Mouse (Mus musculus) midbrain, embryonic 15.5 days (tissue): ENCODE measurements around the gene Cyp2d26. TPM values are rescaled to one million over a fixed set of nuclear protein-coding genes. Genes with fewer than 3 reads are reported as not detected.
"Not testable (repeated sequence)": the region's sequence is repeated elsewhere in the genome, so short reads cannot be mapped to it uniquely, and the experiment has no call there.

Experiments
- ATAC-seq: fragments of 200-750 bp; cut with Nextera tagmentation; replicated peaks from 2 replicates; pipeline ENCODE4 v1.8.0; 2017; ENCODE audit warnings: moderate TSS enrichment
- H3K27ac ChIP-seq: fragments of 300-500 bp; sonication (generic); 2 replicates; pipeline ENCODE4 v1.5.1; 2015; ENCODE audit warnings: mild to moderate bottlenecking, inconsistent platforms
- H3K27me3 ChIP-seq: fragments of 300-500 bp; sonication (generic); replicated peaks from 2 replicates; pipeline ENCODE4 v1.6.1; 2015; ENCODE audit warnings: inconsistent platforms
- H3K36me3 ChIP-seq: fragments of 300-500 bp; sonication (generic); replicated peaks from 2 replicates; pipeline ENCODE4 v1.6.1; 2015; ENCODE audit warnings: inconsistent platforms
- H3K4me1 ChIP-seq: fragments of 300-500 bp; sonication (generic); 2 replicates; pipeline ENCODE4 v1.6.1; 2015; ENCODE audit warnings: inconsistent platforms
- H3K4me2 ChIP-seq: fragments of 300-500 bp; sonication (generic); 2 replicates; pipeline ENCODE4 v1.6.1; 2015; ENCODE audit warnings: inconsistent platforms, mild to moderate bottlenecking, moderate library complexity
- H3K4me3 ChIP-seq: fragments of 300-500 bp; sonication (generic); 2 replicates; pipeline ENCODE4 v1.5.1; 2015; ENCODE audit warnings: mild to moderate bottlenecking, inconsistent platforms
- H3K9ac ChIP-seq: fragments of 300-500 bp; sonication (generic); 2 replicates; pipeline ENCODE4 v1.6.1; 2015; ENCODE audit warnings: mild to moderate bottlenecking, inconsistent platforms
- H3K9me3 ChIP-seq: fragments of 300-500 bp; sonication (generic); 2 replicates; pipeline ENCODE4 v1.6.1; 2016; ENCODE audit warnings: inconsistent platforms
- WGBS: fragments of 180-500 bp; shearing (Covaris S2); methylation state at CpG from one replicate; pipeline ENCODE4 v1.1.7; 2015; ENCODE audit warnings: mixed read lengths; 5-methylcytosine and 5-hydroxymethylcytosine counted together
- polyA plus RNA-seq: library from polyadenylated mRNA; unstranded; fragments of >200 nt; fragmentation: Nextera tagmentation; extraction: Ambion mirVana; gene quantifications from 2 replicates; pipeline ENCODE4 v1.2.1, GENCODE M21; 2015

Cyp2d26 gene
- polyA plus RNA-seq, 1 experiment from 2014 or later = not detected

DNA sequence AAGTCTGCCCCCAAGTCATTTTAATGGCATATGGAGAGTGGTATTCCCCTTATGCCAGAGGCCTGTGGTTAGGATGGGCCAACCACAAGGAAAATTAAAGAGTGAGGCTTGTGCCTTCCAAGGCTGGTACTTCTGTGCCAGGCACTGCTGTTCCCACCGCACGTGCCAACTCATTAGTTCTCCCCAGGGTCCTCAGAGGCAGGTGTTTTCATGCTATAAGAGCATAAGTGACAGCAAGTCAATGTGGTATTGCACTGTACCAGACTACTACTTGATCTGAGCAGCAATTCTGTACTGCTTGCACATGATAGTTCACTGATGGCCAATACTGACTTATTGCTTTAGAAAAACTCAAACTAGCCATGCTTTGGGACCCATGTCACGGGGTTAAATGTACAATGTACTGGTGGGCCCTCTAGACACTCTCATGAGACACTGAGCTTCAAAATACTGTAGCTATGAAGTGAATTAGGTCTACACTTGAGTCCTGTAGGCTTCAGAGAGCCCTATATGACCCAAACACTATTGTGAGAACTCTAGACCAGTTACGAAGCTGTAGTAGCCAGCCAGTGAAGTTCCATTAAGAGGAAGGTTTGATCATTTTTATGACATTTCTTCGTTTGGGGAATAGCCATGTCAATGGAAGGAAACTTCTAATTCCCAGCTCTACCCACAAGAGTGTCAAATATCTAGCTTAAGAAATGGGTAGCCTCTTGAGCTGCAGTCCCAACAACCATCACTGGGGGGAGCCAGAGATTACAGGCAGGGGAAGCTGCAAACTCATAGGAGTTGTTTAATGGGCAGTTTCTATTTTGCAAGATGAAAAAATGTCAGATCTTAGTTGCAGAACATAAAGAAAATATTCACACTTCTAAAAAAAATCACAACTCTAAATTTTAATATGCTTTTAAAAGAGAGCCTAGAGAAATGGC is 10.9 kb upstream of the Cyp2d26 start:
- Histone ChIP-seq H3K9ac (no peak overlapping the region), H3K27ac (no peak overlapping the region), H3K27me3 (no peaks in the 10 kb centered on the region), H3K4me1 (peaks cover 5% of the 10 kb centered on the region; the same call in 1 of the 2 replicates), H3K36me3 (no peaks in the 10 kb centered on the region), H3K9me3 (no peaks in the 10 kb centered on the region), H3K4me2 (no peak overlapping the region), H3K4me3 (no peak overlapping the region)
- no peak for ATAC-seq
- WGBS = 68% methylated on average over 5 of the region's 5 CpGs

DNA sequence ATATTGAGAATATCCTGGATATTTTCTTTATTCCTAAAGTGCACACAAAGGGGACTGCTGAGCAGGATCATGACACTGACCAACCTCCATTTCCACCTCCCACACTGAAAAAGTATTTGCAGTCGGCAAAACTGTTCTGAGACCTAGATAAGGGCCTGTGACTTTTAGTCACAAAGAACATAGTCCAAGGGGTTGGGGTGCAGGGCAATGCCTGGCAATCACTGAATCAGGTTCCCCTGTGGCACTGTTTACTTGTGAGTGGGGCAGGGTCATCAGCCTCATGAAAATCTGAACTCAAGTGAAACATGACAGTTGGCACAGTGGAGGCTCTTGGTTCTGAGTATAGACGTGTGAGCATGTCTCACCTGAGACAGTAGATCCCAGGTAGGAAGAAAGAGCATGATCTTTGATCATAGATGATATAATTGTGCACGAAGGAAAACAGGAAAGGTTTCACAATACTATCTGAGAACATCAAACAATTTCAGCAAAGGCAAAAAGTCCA is 1.9 kb upstream of the Cyp2d26 start:
- no peaks in the 10 kb centered on the region for H3K27me3 ChIP-seq
- H3K4me2 ChIP-seq = no peak overlapping the region
- H3K9me3 ChIP-seq = no peaks in the 10 kb centered on the region
- 87% methylated on average over 3 of the region's 3 CpGs for WGBS
- no peak for ATAC-seq
- no peaks in the 10 kb centered on the region for H3K36me3 ChIP-seq
- no peak overlapping the region for H3K9ac ChIP-seq
- no peaks in the 10 kb centered on the region for H3K4me1 ChIP-seq
- no peak overlapping the region for H3K27ac ChIP-seq
- no peak overlapping the region for H3K4me3 ChIP-seq

DNA sequence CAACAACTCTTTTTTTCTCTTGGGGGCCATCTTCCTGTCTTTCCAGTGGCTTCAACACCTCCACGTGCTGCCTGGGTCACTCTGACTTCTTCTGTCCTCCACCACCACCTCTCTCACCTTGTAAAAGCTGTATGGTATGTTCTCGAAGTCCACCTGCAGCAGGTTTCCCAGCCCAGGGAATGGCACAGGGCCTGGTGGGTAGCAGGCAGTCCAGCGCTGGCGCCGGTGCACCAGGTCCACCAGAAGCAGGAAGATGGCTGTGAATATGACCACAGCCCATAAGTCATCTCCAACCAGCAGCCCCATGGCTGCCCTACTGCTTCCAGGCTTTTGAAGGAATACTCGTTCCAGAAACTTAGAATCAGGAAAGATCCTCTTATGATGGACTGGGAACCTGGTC is 226 bp downstream of the Cyp2d26 start:
- no peaks in the 10 kb centered on the region for H3K4me1 ChIP-seq
- WGBS = 83% methylated on average over 6 of the region's 6 CpGs
- H3K27ac ChIP-seq = no peak overlapping the region
- no peak overlapping the region for H3K4me2 ChIP-seq
- H3K9ac ChIP-seq = no peak overlapping the region
- H3K36me3 ChIP-seq = no peaks in the 10 kb centered on the region
- no peak overlapping the region for H3K4me3 ChIP-seq
- H3K27me3 ChIP-seq = no peaks in the 10 kb centered on the region
- no peak for ATAC-seq
- no peaks in the 10 kb centered on the region for H3K9me3 ChIP-seq

DNA sequence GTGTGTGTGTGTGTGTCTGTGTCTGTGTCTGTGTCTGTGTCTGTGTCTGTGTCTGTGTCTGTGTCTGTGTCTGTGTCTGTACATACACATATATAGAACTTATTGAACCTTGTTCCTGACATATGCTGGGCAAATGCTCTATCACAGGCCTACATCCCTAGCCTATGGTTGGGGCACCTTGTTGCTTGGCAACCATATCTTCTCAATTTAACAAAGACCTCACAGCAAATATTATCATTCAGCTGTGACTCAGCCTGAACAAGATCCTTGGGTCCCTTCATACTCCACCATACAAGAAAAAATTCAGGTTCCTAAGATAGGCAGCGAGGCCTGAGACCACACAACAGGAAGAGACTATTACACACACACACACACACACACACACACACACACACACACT is 640 bp downstream of the Cyp2d26 start:
- Histone ChIP-seq H3K36me3 (no peaks in the 10 kb centered on the region), H3K4me1 (no peaks in the 10 kb centered on the region), H3K27me3 (no peaks in the 10 kb centered on the region), H3K9ac (no peak overlapping the region), H3K4me3 (no peak overlapping the region), H3K27ac (no peak overlapping the region), H3K4me2 (no peak overlapping the region), H3K9me3 (no peaks in the 10 kb centered on the region)
- ATAC-seq = no peak
- 86% methylated on average over 1 of the region's 1 CpGs for WGBS

DNA sequence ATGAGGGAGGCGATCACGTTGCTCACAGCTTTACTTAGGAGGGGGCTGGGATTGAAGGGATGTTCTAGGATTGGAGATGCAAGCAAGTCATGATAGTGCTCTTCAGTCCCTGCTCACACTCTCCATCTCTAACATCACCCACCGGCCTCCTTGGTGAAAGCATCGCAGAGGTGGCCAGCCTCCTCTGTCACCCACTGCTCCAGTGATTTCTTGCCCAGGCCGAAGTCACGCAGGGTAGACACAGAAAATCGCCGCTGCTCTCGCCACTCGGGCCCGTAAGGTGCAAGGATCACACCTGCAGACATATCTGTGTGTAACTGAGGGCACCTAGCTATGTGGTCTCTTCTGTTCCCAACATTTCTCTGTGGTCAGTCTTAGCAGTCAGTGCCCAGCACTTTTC is 1.5 kb downstream of the Cyp2d26 start:
- H3K4me1 ChIP-seq = no peaks in the 10 kb centered on the region
- no peak for ATAC-seq
- no peaks in the 10 kb centered on the region for H3K9me3 ChIP-seq
- no peak overlapping the region for H3K4me3 ChIP-seq
- H3K4me2 ChIP-seq = no peak overlapping the region
- H3K36me3 ChIP-seq = no peaks in the 10 kb centered on the region
- H3K9ac ChIP-seq = no peak overlapping the region
- H3K27me3 ChIP-seq = no peaks in the 10 kb centered on the region
- WGBS = 93% methylated on average over 11 of the region's 11 CpGs
- H3K27ac ChIP-seq = no peak overlapping the region

DNA sequence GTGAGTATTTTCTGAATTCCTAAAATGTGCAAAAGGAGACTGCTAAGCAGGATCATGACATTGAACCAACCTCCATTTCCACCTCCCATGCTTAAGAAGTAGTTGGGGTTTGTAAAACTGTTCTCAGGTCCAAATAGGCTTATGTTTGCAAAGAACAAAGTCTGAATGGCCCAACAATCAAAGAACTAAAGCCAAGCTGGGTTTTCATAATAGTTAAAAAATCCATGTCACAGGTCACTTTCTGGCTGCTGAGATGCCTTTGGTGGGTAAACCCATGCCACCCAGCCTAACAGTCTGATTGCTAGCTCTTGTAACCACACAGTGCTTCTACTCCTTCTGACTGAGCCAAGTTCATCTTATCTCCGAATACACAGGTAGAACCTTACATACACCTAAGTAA is 9.5 kb downstream of the Cyp2d26 start:
- no peaks in the 10 kb centered on the region for H3K9me3 ChIP-seq
- H3K36me3 ChIP-seq = no peaks in the 10 kb centered on the region
- no peak overlapping the region for H3K4me3 ChIP-seq
- ATAC-seq = no peak
- no peak overlapping the region for H3K27ac ChIP-seq
- 64% methylated on average over 1 of the region's 1 CpGs for WGBS
- H3K4me2 ChIP-seq = no peak overlapping the region
- no peaks in the 10 kb centered on the region for H3K4me1 ChIP-seq
- no peaks in the 10 kb centered on the region for H3K27me3 ChIP-seq
- H3K9ac ChIP-seq = no peak overlapping the region

DNA sequence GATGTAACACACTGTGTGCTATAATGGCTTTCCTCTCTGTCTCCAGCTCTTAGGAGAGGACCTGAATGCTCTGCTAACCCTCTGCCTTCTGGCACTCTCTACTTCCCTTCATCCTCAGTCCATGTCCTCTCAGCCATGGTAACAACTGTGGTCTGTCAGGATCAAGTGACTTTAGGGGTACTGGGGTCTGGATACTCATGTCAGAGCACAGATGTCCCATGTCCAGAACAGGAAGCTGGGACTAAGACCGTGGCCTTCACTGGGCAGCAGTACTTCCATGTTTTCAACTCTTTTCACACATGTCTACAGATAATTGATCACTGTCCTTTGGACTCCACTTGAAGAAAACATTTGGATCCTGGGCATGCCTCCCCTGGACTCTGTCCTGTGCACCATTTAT is 10.3 kb downstream of the Cyp2d26 start:
- no peak overlapping the region for H3K4me2 ChIP-seq
- H3K9ac ChIP-seq = no peak overlapping the region
- WGBS = 79% methylated on average over 1 of the region's 1 CpGs

DNA sequence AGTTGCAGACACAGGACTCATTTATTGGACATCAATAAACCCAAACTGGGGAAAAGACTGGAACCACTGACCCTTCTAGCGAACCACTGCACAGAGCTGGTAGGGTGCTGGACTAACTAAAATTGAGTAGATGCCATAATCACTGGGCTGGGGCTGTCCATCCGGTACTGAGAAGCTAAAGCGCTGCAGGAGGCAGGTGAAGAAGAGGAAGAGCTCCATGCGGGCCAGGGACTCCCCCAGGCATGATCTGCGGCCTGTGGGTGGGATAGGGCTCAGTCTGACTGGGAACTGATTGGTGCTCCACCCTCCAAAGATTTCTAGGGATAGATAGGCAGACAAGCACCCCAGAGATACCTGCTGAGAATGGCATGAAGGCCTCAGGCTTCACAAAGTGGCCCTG is 16.2 kb downstream of the Cyp2d26 start:
- not testable (repeated sequence) for H3K4me1 ChIP-seq, H3K4me3 ChIP-seq, H3K9ac ChIP-seq, H3K27ac ChIP-seq, H3K36me3 ChIP-seq, ATAC-seq, H3K27me3 ChIP-seq, H3K9me3 ChIP-seq, H3K4me2 ChIP-seq
- 87% methylated on average over 5 of the region's 5 CpGs for WGBS

More for the DNA sequence above, 10.3 kb downstream of the Cyp2d26 start:
- Histone ChIP-seq H3K27me3 (no peaks in the 10 kb centered on the region), H3K36me3 (no peaks in the 10 kb centered on the region), H3K4me1 (no peaks in the 10 kb centered on the region), H3K4me3 (no peak overlapping the region), H3K9me3 (no peaks in the 10 kb centered on the region), H3K27ac (no peak overlapping the region)
- ATAC-seq = no peak

DNA sequence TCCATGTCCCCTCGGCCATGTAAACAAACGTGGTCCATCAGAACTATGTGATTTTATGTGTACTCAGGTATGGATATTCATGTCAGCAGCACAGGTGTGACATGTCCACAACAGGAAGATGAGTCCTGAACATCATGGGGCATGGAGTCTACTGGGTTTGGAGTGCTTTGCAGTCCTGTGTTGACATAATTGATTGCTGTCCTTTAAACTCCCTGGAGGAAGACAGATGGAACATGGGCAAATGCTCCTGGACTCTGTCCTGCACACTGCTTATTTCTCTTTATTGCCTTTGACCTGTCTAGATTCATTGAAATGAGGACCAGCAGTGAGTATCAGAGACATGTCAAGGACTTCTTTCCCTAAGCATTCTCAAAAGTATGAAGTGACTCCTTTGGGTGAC is 28.2 kb downstream of the Cyp2d26 start:
- Histone ChIP-seq H3K9me3 (no peaks in the 10 kb centered on the region), H3K36me3 (no peaks in the 10 kb centered on the region), H3K9ac (no peak overlapping the region), H3K27ac (no peak overlapping the region), H3K27me3 (no peaks in the 10 kb centered on the region), H3K4me1 (no peaks in the 10 kb centered on the region), H3K4me3 (no peak overlapping the region), H3K4me2 (no peak overlapping the region)
- ATAC-seq = no peak
- 90% methylated on average over 2 of the region's 2 CpGs for WGBS

DNA sequence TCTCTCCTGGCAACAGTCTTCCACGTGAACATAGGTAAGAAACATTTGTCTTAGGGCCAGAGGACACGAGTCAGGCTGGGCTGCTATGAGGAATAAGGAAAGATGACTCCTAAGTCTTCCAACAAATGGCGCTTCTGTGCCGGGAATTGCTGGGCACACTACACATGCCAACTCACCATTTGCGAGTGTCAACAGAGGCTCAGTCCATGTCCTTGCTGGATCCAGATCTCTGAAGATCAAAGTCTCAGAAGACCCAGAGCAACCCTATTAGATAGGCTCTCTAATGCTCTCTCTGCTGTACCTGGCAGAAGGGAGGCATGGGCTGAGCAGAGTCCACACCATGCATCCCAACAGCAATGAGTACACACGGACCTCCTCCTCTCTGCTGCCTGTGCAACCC is 29.2 kb downstream of the Cyp2d26 start:
- H3K9ac ChIP-seq = no peak overlapping the region
- no peak overlapping the region for H3K27ac ChIP-seq
- H3K9me3 ChIP-seq = no peaks in the 10 kb centered on the region
- WGBS = 85% methylated on average over 6 of the region's 6 CpGs
- no peak overlapping the region for H3K4me2 ChIP-seq
- ATAC-seq = no peak
- H3K36me3 ChIP-seq = no peaks in the 10 kb centered on the region
- no peak overlapping the region for H3K4me3 ChIP-seq
- H3K27me3 ChIP-seq = no peaks in the 10 kb centered on the region
- no peaks in the 10 kb centered on the region for H3K4me1 ChIP-seq

DNA sequence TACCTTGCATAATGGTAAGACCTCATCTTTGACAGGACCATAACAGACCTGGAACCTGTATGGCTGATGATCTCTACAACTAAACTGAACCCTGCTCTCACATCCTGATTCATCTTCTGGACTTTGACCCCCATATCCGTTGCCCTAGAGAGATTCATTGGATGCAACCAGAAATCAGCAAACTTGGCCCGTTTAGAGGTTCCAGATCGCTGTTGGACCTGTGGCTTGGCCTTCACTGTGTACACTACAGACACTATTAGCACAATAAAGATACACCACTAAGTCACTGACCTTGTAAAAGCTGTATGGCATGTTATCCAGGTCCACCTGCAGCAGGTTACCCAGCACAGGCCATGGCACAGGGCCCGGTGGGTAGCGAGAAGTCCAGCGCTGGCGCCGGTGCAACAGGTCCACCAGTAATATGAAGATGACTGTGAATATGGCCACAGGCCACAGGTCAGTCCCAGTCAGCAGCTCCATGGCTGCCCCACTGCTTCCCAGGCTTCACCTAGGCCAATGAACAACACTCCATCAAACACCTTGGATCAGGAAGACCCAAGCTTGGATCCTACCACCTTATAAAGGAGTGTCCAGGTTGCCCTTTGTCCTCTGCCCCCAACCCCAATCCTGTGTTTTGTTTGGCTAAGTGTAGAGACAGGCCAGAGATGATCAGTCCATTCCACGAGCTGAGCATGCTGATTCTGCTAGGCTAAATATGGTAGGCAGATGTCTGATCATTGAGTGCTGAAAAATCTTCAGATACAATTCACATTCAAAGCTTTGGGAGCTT is 30.3 kb downstream of the Cyp2d26 start, which contains the start of gene Cyp2d40:
Cyp2d40 (minus strand) TSS at position 553 of the 790 bp plus-strand sequence.
- no peaks in the 10 kb centered on the region for H3K9me3 ChIP-seq
- H3K4me2 ChIP-seq = no peak within 1 kb of the TSS
- H3K4me1 ChIP-seq = no peaks in the 10 kb centered on the region
- no peak within 1 kb of the TSS for H3K4me3 ChIP-seq
- no peak within 1 kb of the TSS for H3K27ac ChIP-seq
- H3K36me3 ChIP-seq = no peaks in the 10 kb centered on the region
- ATAC-seq = no peak
- 95% methylated on average over 9 of the region's 9 CpGs for WGBS
- H3K9ac ChIP-seq = no peak within 1 kb of the TSS
- no peaks in the 10 kb centered on the region for H3K27me3 ChIP-seq

DNA sequence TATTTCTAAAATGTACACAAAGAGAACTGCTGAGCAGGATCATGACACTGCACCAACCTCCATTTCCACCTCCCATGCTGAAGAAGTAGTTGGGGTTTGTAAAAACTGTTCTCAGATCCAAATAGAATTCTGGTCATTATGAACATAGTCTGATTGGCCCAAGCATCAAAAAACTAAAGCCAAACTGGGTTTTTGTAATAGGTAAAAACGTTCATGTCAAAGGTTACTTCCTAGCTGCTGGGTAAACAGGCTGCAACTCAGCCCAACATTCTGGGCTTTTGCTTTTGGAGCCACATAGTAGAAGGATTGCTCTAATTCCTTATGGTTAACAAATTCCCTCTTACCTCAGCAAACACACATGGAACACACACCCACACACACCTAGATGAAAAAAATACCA is 46.0 kb downstream of the Cyp2d26 start:
- no peak overlapping the region for H3K4me3 ChIP-seq
- H3K9me3 ChIP-seq = no peaks in the 10 kb centered on the region
- WGBS = 59% methylated on average over 1 of the region's 1 CpGs
- H3K27ac ChIP-seq = no peak overlapping the region
- no peaks in the 10 kb centered on the region for H3K36me3 ChIP-seq
- no peak overlapping the region for H3K4me2 ChIP-seq
- ATAC-seq = no peak
- H3K27me3 ChIP-seq = no peaks in the 10 kb centered on the region
- no peaks in the 10 kb centered on the region for H3K4me1 ChIP-seq
- no peak overlapping the region for H3K9ac ChIP-seq
